8 mouse cellular contexts compared by ENCODE assay signal in genomic region chr1:192092879-192093660, GRCm38 (mm10). TPM values are rescaled to one million over a fixed set of nuclear protein-coding genes. Genes with fewer than 3 reads are reported as not detected.
A peak's percentile ranks its signal among the peaks of the same experiment; 100 is the strongest.
DNase-seq lines count a peak whose midpoint lies in the region; ATAC-seq lines count a peak whose summit lies in the region.

No protein-coding gene starts in this region.

- peak overlapping the region; percentile 45 for H3K4me3 ChIP-seq in hindbrain, embryonic 11.5 days (ENCODE audit: low read depth, low read length)

- peak; percentile 86 for DNase-seq in T-cell, adult 2 months (ENCODE audit: low spot score)
- DNase-seq in cerebellum, postnatal 10 days, result peak; percentile 92
- peak; percentile 77 to 84 for DNase-seq in frontal cortex, postnatal 10 days (ENCODE audit: low spot score in 2 of 2)
- peak; percentile 84 for DNase-seq in hindbrain, embryonic 11.5 days (ENCODE audit: low spot score)
- peak; percentile 88 to 90 for DNase-seq in layer of hippocampus, postnatal 10 days (ENCODE audit: low spot score in 2 of 2)
- DNase-seq in lung, postnatal 10 days, result peak; percentile 93
- DNase-seq in retina, adult 2 months (ENCODE audit: low read depth, low spot score), result peak; percentile 76
- peak; percentile 88 for DNase-seq in thymus, postnatal 25 days

- H3K9ac ChIP-seq in hindbrain, embryonic 11.5 days (ENCODE audit: low read depth, low read length), result no peak overlapping the region

- no peaks in the 10 kb centered on the region; the same call in 1 of the 2 replicates for H3K4me1 ChIP-seq in hindbrain, embryonic 11.5 days (replicated peaks; ENCODE audit: control insufficient read depth, insufficient read depth, low read length)

- ATAC-seq in hindbrain, embryonic 11.5 days (ENCODE audit: low FRiP score), result peak; percentile 90

- H3K27ac ChIP-seq in hindbrain, embryonic 11.5 days (ENCODE audit: low read depth, low read length), result no peak overlapping the region

- H3K36me3 ChIP-seq in hindbrain, embryonic 11.5 days (ENCODE audit: control insufficient read depth, insufficient read depth, low read length), result no peaks in the 10 kb centered on the region

- H3K27me3 ChIP-seq in hindbrain, embryonic 11.5 days (ENCODE audit: control insufficient read depth, insufficient read depth, low read length), result peaks cover 13% of the 10 kb centered on the region

- peak overlapping the region; percentile 81 for H3K4me2 ChIP-seq in hindbrain, embryonic 11.5 days (replicated peaks; ENCODE audit: low read depth, low read length)

- no peaks in the 10 kb centered on the region for H3K9me3 ChIP-seq in hindbrain, embryonic 11.5 days (ENCODE audit: control insufficient read depth, low read length)

- WGBS in hindbrain, embryonic 11.5 days, result 30% methylated on average over 16 of the region's 16 CpGs

RNA-seq across cellular contexts. Expression of gene Traf5, which starts 0.7 kb away (rescaled TPM):
- polyA plus RNA-seq in hindbrain, embryonic 11.5 days (2014; fragmentation: Nextera tagmentation; extraction: Ambion mirVana), result 4.5 and 5.9 TPM in 2 replicates
- total RNA-seq in layer of hippocampus, postnatal 10 days (2021), result 1 to 10 TPM; 3.1 to 3.3 TPM

RNA-seq across cellular contexts. Expression of gene Rcor3, which starts 44.8 kb away (rescaled TPM):
- 20.3 and 22.2 TPM in 2 replicates for polyA plus RNA-seq in hindbrain, embryonic 11.5 days (2014; fragmentation: Nextera tagmentation; extraction: Ambion mirVana)
- 10 to 100 TPM; 53.0 to 60.4 TPM for total RNA-seq in layer of hippocampus, postnatal 10 days (2021)
